Mouse (Mus musculus) T-helper 1 cell (primary cell): ENCODE data around the gene Il10.

Source experiments
- in situ Hi-C: fragments of 300-600 bp; cut with MboI, MseI; formaldehyde crosslinking; loops from one replicate; pipeline ENCODE4 v1.15.1; 2025; ENCODE audit warnings: high pct_unique_total_duplicates

Il10 gene

GRCm38 (mm10) chr1:131049361-131049806 is 29.7 kb downstream of the Il10 start:
- in situ Hi-C loops = no loop called here

- in situ Hi-C loops = no loop called here
Measured at GRCm38 (mm10) chr1:131050011-131050410, 30.4 kb downstream of the Il10 start.

- in situ Hi-C loops = no loop called here
Measured at GRCm38 (mm10) chr1:131050617-131051016, 31.0 kb downstream of the Il10 start.

- in situ Hi-C loops = no loop called here
Measured at GRCm38 (mm10) chr1:131051073-131051472, 31.4 kb downstream of the Il10 start.

GRCm38 (mm10) chr1:131053239-131053638 is 33.6 kb downstream of the Il10 start:
- in situ Hi-C loops = no loop called here

GRCm38 (mm10) chr1:131053656-131054055 is 34.0 kb downstream of the Il10 start:
- in situ Hi-C loops = no loop called here

- in situ Hi-C loops = no loop called here
Measured at GRCm38 (mm10) chr1:131054251-131054650, 34.6 kb downstream of the Il10 start.

GRCm38 (mm10) chr1:131058431-131058830 is 38.8 kb downstream of the Il10 start:
- in situ Hi-C loops = loop anchor here (5.0 kb wide), 2 partner anchors 71 to 171 kb away; partner anchors contain the start of gene Il24

GRCm38 (mm10) chr1:131059411-131059810 is 39.8 kb downstream of the Il10 start:
- in situ Hi-C loops = loop anchor here (5.0 kb wide), 2 partner anchors 72 to 172 kb away; partner anchors contain the start of gene Il24

- in situ Hi-C loops = loop anchor here (5.0 kb wide), 2 partner anchors 73 to 173 kb away; partner anchors contain the start of gene Il24
Measured at GRCm38 (mm10) chr1:131059841-131060240, 40.2 kb downstream of the Il10 start.

- in situ Hi-C loops = no loop called here
Measured at GRCm38 (mm10) chr1:131060290-131061253, 40.9 kb downstream of the Il10 start.

- in situ Hi-C loops = no loop called here
Measured at GRCm38 (mm10) chr1:131061740-131062254, 42.2 kb downstream of the Il10 start.

GRCm38 (mm10) chr1:131062821-131063220 is 43.2 kb downstream of the Il10 start:
- in situ Hi-C loops = no loop called here

GRCm38 (mm10) chr1:131064202-131064601 is 44.6 kb downstream of the Il10 start:
- in situ Hi-C loops = no loop called here

GRCm38 (mm10) chr1:131068011-131068727 is 48.5 kb downstream of the Il10 start:
- in situ Hi-C loops = no loop called here

- in situ Hi-C loops = no loop called here
Measured at GRCm38 (mm10) chr1:131069010-131069409, 49.4 kb downstream of the Il10 start.

GRCm38 (mm10) chr1:131072376-131072990 is 52.8 kb downstream of the Il10 start:
- in situ Hi-C loops = no loop called here

GRCm38 (mm10) chr1:131074524-131074938 is 54.9 kb downstream of the Il10 start:
- in situ Hi-C loops = no loop called here
